Mouse (Mus musculus): ENCODE data around the gene Mymx. TPM values are rescaled to one million over a fixed set of nuclear protein-coding genes. Genes with fewer than 3 reads are reported as not detected.

Gene Mymx
- polyA plus RNA-seq, 2 experiments from 2014 or later, result not detected

DNA sequence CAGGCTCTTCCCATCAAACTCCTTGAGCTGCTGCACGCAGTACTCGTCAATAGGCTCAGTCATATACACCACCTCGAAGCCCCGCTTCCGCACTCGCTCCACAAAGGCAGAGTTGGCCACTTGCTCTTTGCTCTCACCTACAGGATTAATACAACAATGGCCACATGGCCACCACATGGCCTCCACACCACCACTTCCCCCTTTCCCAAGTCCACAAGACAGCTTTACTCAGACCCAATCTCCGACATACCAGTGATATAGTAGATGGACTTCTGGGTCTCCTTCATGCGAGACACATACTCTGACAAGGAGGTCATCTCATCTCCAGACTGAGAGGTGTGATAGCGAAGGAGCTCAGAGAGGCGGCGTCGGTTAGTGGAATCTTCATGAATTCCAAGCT is 32.9 kb downstream of the Mymx start:
- no peak for ATAC-seq

DNA sequence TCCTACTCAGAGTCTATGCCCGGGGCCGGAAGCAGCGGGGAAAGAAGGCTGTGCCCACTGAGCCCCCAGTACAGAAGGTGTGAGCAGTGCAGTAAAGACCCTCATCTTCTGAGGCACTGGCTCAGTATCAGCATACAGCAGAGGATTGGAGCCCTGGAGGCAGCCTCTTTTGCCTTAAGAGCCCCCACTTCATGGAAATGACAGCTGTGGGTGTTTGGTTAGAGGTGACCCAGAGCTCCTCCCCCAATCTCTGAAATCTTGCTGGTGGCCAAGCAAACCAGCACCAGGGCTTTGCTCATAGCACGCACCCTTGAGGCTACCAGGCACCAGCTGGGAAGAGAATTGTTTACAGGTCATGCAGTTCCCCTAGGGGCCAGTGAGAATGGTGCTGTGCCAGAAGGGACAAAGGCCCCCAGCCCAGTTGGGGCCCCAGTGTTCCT is 34.7 kb downstream of the Mymx start:
- no peak for ATAC-seq

- no peak for ATAC-seq
These were observed 35.3 kb downstream of the Mymx start for GRCm38 (mm10) chr17:45566360-45567161.

DNA sequence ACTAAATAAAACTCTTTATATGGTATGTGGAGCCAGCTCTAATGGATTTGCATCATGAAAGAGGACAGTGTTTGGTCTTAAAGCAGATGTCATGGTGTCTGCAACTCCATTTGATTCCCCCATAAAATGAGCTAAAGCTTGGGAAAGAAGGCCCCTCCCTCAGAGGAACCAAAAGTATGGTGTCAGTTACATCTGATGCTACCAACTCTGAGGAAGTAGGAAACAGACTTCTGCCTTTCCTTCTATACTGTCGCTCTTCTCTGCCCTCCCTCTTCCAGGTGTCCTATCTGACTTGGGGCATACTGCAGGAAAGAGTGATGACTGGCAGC is 35.9 kb downstream of the Mymx start:
- ATAC-seq, result no peak

DNA sequence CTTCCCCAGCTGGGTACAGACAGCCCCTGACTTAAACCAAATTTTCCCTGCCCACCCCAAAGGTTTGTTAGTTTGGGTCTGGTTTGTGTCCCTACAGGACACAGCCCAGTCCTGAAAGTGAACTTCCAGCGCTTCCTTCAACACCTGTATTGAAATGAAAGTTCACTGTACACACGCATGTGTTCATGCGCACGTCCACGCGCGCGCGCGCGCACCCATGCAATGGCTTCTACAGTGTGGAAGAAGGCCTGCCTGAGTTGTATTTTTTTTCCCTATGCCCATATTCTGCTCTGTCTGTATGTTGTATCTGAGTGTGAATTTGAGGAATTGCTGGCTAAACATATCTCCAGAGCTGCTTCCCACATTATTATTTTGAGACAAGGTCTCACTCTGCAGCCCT is 36.8 kb downstream of the Mymx start:
- ATAC-seq, result no peak

DNA sequence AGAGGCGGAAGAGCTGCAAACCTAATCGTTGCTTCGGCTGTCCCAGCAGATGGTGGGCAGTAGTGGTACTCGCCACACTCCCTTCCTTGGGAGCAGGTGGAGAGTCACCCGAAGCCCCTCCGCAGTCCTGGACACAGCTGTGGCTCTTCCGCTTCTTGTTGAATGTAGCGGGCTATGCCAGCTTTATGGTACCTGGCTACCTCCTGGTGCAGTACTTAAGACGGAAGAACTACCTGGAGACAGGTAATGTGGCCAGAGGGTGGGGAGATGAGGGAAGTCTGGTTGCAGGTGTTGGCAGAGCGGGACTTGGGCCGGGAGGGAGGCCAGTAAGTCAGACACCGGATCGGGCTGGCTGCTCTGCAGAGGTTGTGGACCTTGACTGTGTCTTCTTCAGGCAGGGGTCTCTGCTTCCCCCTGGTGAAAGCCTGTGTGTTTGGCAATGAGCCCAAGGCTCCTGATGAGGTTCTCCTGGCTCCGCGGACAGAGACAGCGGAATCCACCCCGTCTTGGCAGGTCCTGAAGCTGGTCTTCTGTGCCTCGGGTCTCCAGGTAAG is 37.3 kb downstream of the Mymx start:
- ATAC-seq, result no peak

DNA sequence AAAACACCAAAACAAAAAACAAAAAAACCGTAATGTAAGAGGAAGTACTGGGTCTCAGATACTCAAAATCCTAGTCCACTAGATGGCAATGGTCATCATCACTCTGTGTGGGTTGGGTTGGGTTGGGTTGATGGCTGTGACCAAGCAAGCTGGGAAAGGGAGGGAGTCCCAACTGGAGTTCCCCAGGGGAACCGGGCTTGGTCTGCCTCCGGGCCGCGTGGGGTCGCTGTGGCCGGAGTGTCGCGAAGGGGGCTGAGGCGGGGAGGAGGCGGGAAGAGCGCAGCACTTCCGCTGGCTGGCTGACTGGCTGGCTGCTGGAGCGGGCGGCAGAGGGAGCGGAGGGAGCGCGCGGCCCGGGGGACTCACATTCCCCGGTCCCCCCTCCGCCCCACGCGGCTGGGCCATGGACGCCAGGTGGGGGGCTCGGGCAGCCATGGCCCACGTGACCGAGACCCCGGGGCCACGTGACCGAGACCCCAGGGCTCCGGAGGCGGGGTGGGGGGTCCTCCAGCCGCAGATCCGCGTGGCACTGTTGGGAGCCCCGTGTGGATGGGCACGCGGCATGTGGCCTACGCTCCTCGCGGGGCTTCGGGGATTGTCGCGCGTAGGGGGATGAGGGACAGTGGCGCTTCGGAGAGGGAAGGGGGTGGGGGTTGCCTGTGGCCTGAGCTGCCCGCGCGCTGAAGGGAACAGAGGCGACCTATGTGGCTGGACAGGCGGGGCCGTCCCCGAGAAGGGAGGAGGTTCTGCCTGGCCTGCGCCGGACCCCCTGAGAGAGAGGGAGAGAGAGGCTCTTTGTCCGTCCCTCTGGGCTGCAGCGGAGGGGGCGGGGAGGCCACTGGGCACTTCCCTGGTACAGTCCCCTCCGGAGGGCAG is 38.0 kb downstream of the Mymx start, which contains the start of gene Slc35b2:
TSS of gene Slc35b2 (plus strand) at position 220 of the 876 bp plus-strand sequence.
- ATAC-seq, result peak; percentile 76

DNA sequence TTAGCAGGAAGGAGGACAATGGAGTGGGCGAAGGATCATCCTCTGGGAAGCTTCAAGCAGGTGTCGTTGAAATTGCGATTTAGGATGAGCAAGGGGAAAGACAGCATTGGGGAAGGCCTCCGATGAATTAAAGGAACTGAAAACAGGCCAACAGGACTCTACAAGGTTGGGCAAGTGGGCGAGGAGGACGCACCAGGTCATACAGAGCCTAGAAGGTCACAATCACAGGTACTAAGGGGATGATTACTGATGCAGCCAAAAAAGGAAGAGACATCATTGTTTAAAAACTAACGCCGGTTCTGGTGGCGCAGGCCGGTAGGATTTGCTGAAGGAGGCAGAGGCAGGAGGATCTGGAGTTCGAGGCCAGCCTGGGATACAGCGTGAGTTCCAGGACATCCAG is 38.7 kb downstream of the Mymx start:
- no peak for ATAC-seq

GRCm38 (mm10) chr17:45559732-45560525 is 42.0 kb downstream of the Mymx start:
- no peak for ATAC-seq

DNA sequence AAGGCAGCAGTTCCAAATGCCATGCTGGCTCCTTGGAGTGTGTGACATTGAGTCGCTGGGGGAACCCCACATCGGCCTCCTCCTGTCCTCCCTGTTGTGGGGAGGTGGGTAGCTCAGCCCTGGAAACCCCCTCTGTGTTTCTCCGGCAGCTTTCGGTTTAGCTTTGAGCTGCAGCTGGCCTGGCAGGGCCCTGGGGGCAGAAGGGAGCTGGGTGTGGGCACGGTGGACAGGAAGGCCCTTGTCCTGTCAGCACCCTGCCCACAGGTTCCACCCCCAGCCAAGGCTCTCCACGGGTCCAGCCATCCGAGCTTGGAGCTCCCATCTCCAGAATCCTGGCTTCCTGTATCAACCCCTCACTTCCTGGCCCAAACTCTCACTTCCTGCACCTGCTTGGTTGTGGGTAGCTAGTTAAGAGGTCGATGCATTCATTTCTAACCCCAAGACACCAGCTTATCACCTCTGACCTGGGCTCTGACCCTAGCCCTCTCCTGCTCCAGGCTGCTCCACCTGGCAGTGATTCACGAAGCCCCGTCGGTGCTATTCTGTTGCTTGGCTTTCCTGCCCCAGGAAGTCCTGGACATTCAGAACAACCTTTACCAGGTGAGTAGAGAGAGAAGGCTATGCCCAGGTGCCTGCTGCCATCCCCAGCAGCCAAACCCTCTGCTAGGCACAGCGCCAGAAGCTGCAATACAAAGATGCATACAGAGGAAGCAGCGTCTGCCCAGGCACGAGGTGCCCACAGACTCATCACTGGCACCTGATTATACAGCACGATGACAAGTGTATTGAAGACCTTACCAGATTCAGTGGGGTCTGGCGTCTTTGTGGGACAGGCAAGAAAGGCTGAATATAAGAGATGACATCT is 43.7 kb downstream of the Mymx start:
- ATAC-seq, result peak; percentile 58

DNA sequence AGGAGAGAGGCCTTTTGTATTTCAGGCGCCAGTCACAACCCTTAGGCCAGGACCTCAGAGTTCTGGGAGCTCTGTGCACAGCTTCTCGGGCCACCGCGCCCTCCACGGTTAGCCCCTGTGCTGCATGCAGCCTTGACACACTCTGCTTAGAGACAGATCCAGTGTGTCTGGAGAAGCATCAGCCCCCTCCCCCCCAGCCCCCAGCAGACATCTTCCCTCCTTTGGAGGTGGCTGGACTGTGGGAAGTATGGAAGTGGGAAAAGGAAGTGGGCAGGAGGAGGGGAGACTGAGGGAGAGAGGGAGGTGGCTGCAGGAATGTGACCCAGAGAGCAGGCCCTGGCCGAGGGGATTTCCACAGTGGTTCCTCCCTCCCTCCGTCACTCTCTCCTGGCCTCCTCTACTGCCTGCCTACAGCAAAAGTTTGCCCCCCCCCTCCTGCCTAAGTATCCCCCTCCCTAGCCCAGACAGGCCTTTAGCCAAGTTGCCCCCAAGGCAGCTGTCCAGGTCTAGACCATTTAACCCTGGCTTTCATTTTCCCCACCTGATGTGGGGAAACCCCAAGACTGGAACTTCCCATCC is 44.6 kb downstream of the Mymx start:
- ATAC-seq, result no peak

GRCm38 (mm10) chr17:45556514-45557245 is 45.2 kb downstream of the Mymx start:
- no peak for ATAC-seq

- no peak for ATAC-seq
These were observed 45.8 kb downstream of the Mymx start for GRCm38 (mm10) chr17:45556107-45556489.

DNA sequence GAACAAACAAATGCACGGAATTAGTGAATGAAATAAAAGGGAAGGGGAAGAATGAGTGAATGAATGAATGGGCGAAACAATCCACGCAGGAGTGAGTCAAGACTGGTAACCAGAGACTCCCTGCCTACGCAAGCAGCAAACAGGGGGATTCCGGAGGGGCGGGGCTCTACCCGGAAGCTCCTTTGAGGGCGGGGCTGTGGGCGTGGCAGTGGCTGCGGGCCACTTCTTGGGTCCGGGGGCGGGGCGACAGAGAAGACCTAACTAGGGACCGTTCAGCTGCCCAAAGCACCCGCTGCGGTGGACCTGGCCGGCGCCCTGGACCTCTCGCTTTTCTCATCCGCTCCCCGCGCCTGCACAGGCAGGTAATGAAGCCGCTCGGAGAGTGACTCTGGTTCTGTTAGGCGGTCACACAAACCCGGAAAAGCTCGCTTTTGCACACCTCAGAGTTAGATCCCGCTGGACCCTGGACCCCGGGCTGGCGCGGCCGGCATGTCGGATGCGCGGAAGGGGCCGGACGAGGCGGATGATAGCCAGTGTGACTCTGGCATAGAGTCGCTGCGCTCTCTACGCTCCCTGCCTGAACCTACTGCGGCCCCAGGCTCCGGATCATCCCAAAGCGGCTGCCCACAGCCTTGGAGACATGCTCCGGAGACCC is 46.3 kb downstream of the Mymx start, which contains the start of gene Nfkbie:
TSS of gene Nfkbie (plus strand) at position 252 of the 655 bp plus-strand sequence.
- ATAC-seq, result peak; percentile 48

- no peak for ATAC-seq
These were observed 47.5 kb downstream of the Mymx start for GRCm38 (mm10) chr17:45554420-45554819.

- ATAC-seq, result no peak
These were observed 48.8 kb downstream of the Mymx start for GRCm38 (mm10) chr17:45553065-45553464.

GRCm38 (mm10) chr17:45551816-45552451 is 50.0 kb downstream of the Mymx start:
- ATAC-seq, result peak; percentile 66

- no peak for ATAC-seq
These were observed 50.6 kb downstream of the Mymx start for GRCm38 (mm10) chr17:45551249-45551796.

Measured in activated CD4-positive, CD25-positive, alpha-beta regulatory T cell, adult 4 months (primary cell).